Mouse (Mus musculus): ENCODE measurements around the gene Ndufb7. TPM values are rescaled to one million over a fixed set of nuclear protein-coding genes. Genes with fewer than 3 reads are reported as not detected.
"Not testable (repeated sequence)": the region's sequence is repeated elsewhere in the genome, so short reads cannot be mapped to it uniquely, and the experiment has no call there.

Gene Ndufb7
- polyA plus RNA-seq (2016; fragmentation: Nextera tagmentation; extraction: Ambion mirVana), result 359 and 398 TPM in 2 replicates

- H3K27ac ChIP-seq, result peak within 1 kb of the TSS; percentile 96
- under 1% methylated on average over 48 of the region's 48 CpGs for WGBS
- peak; percentile 96 for DNase-seq (ENCODE audit: low spot score)
- H3K4me1 ChIP-seq (replicated peaks), result peaks cover 23% of the 10 kb centered on the region
- H3K4me3 ChIP-seq, result peak within 1 kb of the TSS; percentile 83
- H3K27me3 ChIP-seq (ENCODE audit: insufficient read depth, poor library complexity, severe bottlenecking), result no peaks in the 10 kb centered on the region
- H3K9me3 ChIP-seq, result no peaks in the 10 kb centered on the region
- H3K36me3 ChIP-seq, result peaks cover 29% of the 10 kb centered on the region
Measured at GRCm38 (mm10) chr8:83566469-83567395, at the start of gene Ndufb7. Ndufb7 (plus strand) TSS chr8:83566671.

GRCm38 (mm10) chr8:83520432-83520831 is 46.0 kb upstream of the Ndufb7 start:
- no peak for DNase-seq (ENCODE audit: low spot score)
- 75% methylated on average over 3 of the region's 3 CpGs for WGBS
- Histone ChIP-seq H3K4me1 (replicated peaks) (no peaks in the 10 kb centered on the region), H3K27me3 (ENCODE audit: insufficient read depth, poor library complexity, severe bottlenecking) (no peaks in the 10 kb centered on the region), H3K27ac (no peak overlapping the region), H3K4me3 (no peak overlapping the region), H3K9me3 (peaks cover 10% of the 10 kb centered on the region; the same call in 1 of the 2 replicates), H3K36me3 (no peaks in the 10 kb centered on the region)

- not testable (repeated sequence) for H3K4me1 ChIP-seq (replicated peaks); H3K27ac ChIP-seq; DNase-seq (ENCODE audit: low spot score); H3K36me3 ChIP-seq; H3K4me3 ChIP-seq; H3K27me3 ChIP-seq (ENCODE audit: insufficient read depth, poor library complexity, severe bottlenecking)
- peaks cover 10% of the 10 kb centered on the region; the same call in 1 of the 2 replicates for H3K9me3 ChIP-seq
- 79% methylated on average over 3 of the region's 3 CpGs for WGBS
Measured at GRCm38 (mm10) chr8:83520907-83521306, 45.6 kb upstream of the Ndufb7 start.

GRCm38 (mm10) chr8:83521310-83521709 is 45.2 kb upstream of the Ndufb7 start:
- H3K4me3 ChIP-seq, result no peak overlapping the region
- peaks cover 10% of the 10 kb centered on the region; the same call in 1 of the 2 replicates for H3K9me3 ChIP-seq
- no peak overlapping the region for H3K27ac ChIP-seq
- no peaks in the 10 kb centered on the region for H3K27me3 ChIP-seq (ENCODE audit: insufficient read depth, poor library complexity, severe bottlenecking)
- WGBS, result 34% methylated on average over 1 of the region's 1 CpGs
- no peaks in the 10 kb centered on the region for H3K36me3 ChIP-seq
- H3K4me1 ChIP-seq (replicated peaks), result no peaks in the 10 kb centered on the region
- no peak for DNase-seq (ENCODE audit: low spot score)

GRCm38 (mm10) chr8:83534802-83535201 is 31.7 kb upstream of the Ndufb7 start:
- no peak overlapping the region for H3K4me3 ChIP-seq
- WGBS, result 84% methylated on average over 2 of the region's 2 CpGs
- H3K36me3 ChIP-seq, result no peaks in the 10 kb centered on the region
- H3K4me1 ChIP-seq (replicated peaks), result no peaks in the 10 kb centered on the region
- H3K27ac ChIP-seq, result no peak overlapping the region
- no peak for DNase-seq (ENCODE audit: low spot score)
- H3K27me3 ChIP-seq (ENCODE audit: insufficient read depth, poor library complexity, severe bottlenecking), result no peaks in the 10 kb centered on the region
- no peaks in the 10 kb centered on the region for H3K9me3 ChIP-seq

- Histone ChIP-seq H3K27me3 (ENCODE audit: insufficient read depth, poor library complexity, severe bottlenecking) (no peaks in the 10 kb centered on the region), H3K36me3 (no peaks in the 10 kb centered on the region), H3K27ac (no peak within 1 kb of the TSS), H3K4me3 (no peak within 1 kb of the TSS), H3K9me3 (no peaks in the 10 kb centered on the region), H3K4me1 (replicated peaks) (no peaks in the 10 kb centered on the region)
- no peak for DNase-seq (ENCODE audit: low spot score)
- WGBS, result 87% methylated on average over 3 of the region's 3 CpGs
Measured at GRCm38 (mm10) chr8:83535736-83536135, 30.7 kb upstream of the Ndufb7 start, which contains the start of gene Olfr370. Olfr370 (plus strand) TSS chr8:83535780.

- peaks cover 10% of the 10 kb centered on the region for H3K4me1 ChIP-seq (replicated peaks)
- DNase-seq (ENCODE audit: low spot score), result no peak
- no peaks in the 10 kb centered on the region for H3K27me3 ChIP-seq (ENCODE audit: insufficient read depth, poor library complexity, severe bottlenecking)
- H3K27ac ChIP-seq, result no peak overlapping the region
- WGBS, result 85% methylated on average over 3 of the region's 3 CpGs
- H3K9me3 ChIP-seq, result no peaks in the 10 kb centered on the region
- H3K36me3 ChIP-seq, result no peaks in the 10 kb centered on the region
- no peak overlapping the region for H3K4me3 ChIP-seq
Measured at GRCm38 (mm10) chr8:83562669-83563068, 3.8 kb upstream of the Ndufb7 start.

- Histone ChIP-seq H3K27ac (no peak overlapping the region), H3K4me3 (no peak overlapping the region), H3K9me3 (no peaks in the 10 kb centered on the region), H3K4me1 (replicated peaks) (peaks cover 16% of the 10 kb centered on the region), H3K36me3 (no peaks in the 10 kb centered on the region), H3K27me3 (ENCODE audit: insufficient read depth, poor library complexity, severe bottlenecking) (no peaks in the 10 kb centered on the region)
- WGBS, result 78% methylated on average over 4 of the region's 4 CpGs
- DNase-seq (ENCODE audit: low spot score), result no peak
Measured at GRCm38 (mm10) chr8:83563246-83563645, 3.2 kb upstream of the Ndufb7 start.

- no peak overlapping the region for H3K4me3 ChIP-seq
- peaks cover 20% of the 10 kb centered on the region for H3K36me3 ChIP-seq
- DNase-seq (ENCODE audit: low spot score), result peak; percentile 44
- H3K27ac ChIP-seq, result no peak overlapping the region
- H3K9me3 ChIP-seq, result no peaks in the 10 kb centered on the region
- 74% methylated on average over 9 of the region's 9 CpGs for WGBS
- H3K4me1 ChIP-seq (replicated peaks), result peaks cover 23% of the 10 kb centered on the region
- H3K27me3 ChIP-seq (ENCODE audit: insufficient read depth, poor library complexity, severe bottlenecking), result no peaks in the 10 kb centered on the region
Measured at GRCm38 (mm10) chr8:83565731-83566375, 618 bp upstream of the Ndufb7 start.

GRCm38 (mm10) chr8:83567668-83568067 is 1.2 kb downstream of the Ndufb7 start:
- Histone ChIP-seq H3K27me3 (ENCODE audit: insufficient read depth, poor library complexity, severe bottlenecking) (no peaks in the 10 kb centered on the region), H3K36me3 (peaks cover 38% of the 10 kb centered on the region), H3K4me3 (peak overlapping the region; percentile 83), H3K4me1 (replicated peaks) (peaks cover 23% of the 10 kb centered on the region), H3K9me3 (no peaks in the 10 kb centered on the region), H3K27ac (peak overlapping the region; percentile 96)
- no peak for DNase-seq (ENCODE audit: low spot score)
- WGBS, result 61% methylated on average over 3 of the region's 3 CpGs

GRCm38 (mm10) chr8:83568128-83568527 is 1.7 kb downstream of the Ndufb7 start:
- H3K4me3 ChIP-seq, result peak overlapping the region; percentile 83; the same call in 1 of the 2 replicates
- no peaks in the 10 kb centered on the region for H3K9me3 ChIP-seq
- WGBS, result 79% methylated on average over 5 of the region's 5 CpGs
- H3K36me3 ChIP-seq, result peaks cover 43% of the 10 kb centered on the region
- no peak for DNase-seq (ENCODE audit: low spot score)
- H3K27me3 ChIP-seq (ENCODE audit: insufficient read depth, poor library complexity, severe bottlenecking), result no peaks in the 10 kb centered on the region
- H3K4me1 ChIP-seq (replicated peaks), result peaks cover 25% of the 10 kb centered on the region
- H3K27ac ChIP-seq, result no peak overlapping the region

GRCm38 (mm10) chr8:83568755-83569154 is 2.3 kb downstream of the Ndufb7 start:
- H3K4me1 ChIP-seq (replicated peaks), result peaks cover 32% of the 10 kb centered on the region
- no peak overlapping the region for H3K27ac ChIP-seq
- H3K9me3 ChIP-seq, result no peaks in the 10 kb centered on the region
- WGBS, result 78% methylated on average over 5 of the region's 5 CpGs
- H3K36me3 ChIP-seq, result peaks cover 49% of the 10 kb centered on the region
- no peak overlapping the region for H3K4me3 ChIP-seq
- DNase-seq (ENCODE audit: low spot score), result no peak
- H3K27me3 ChIP-seq (ENCODE audit: insufficient read depth, poor library complexity, severe bottlenecking), result no peaks in the 10 kb centered on the region

GRCm38 (mm10) chr8:83569165-83569564 is 2.7 kb downstream of the Ndufb7 start:
- 86% methylated on average over 4 of the region's 4 CpGs for WGBS
- Histone ChIP-seq H3K4me1 (replicated peaks) (peaks cover 35% of the 10 kb centered on the region), H3K27ac (no peak overlapping the region), H3K4me3 (no peak overlapping the region), H3K36me3 (peaks cover 53% of the 10 kb centered on the region), H3K27me3 (ENCODE audit: insufficient read depth, poor library complexity, severe bottlenecking) (no peaks in the 10 kb centered on the region), H3K9me3 (no peaks in the 10 kb centered on the region)
- DNase-seq (ENCODE audit: low spot score), result peak; percentile 2
